Mouse (Mus musculus) lung, embryonic 16.5 days (tissue): Measurements from ENCODE around the gene Rgl3. TPM values are rescaled to one million over a fixed set of nuclear protein-coding genes. Genes with fewer than 3 reads are reported as not detected.

Experiments
- ATAC-seq: fragments of 200-750 bp; cut with Nextera tagmentation; 2 replicates; pipeline ENCODE4 v1.8.0; 2017; ENCODE audit warnings: low read depth, mild to moderate bottlenecking, moderate library complexity
- H3K27ac ChIP-seq: fragments of 300-500 bp; sonication (generic); 2 replicates; pipeline ENCODE4 v1.5.1; 2014; ENCODE audit warnings: mild to moderate bottlenecking, control low read depth, low read length
- H3K27me3 ChIP-seq: fragments of 300-500 bp; sonication (generic); 2 replicates; pipeline ENCODE4 v1.6.1; 2014; ENCODE audit warnings: low read depth, low read length, mixed read lengths; ENCODE audit not compliant: control insufficient read depth, insufficient read depth
- H3K36me3 ChIP-seq: fragments of 300-500 bp; sonication (generic); 2 replicates; pipeline ENCODE4 v1.6.1; 2014; ENCODE audit warnings: low read length; ENCODE audit not compliant: control insufficient read depth, insufficient read depth
- H3K4me1 ChIP-seq: fragments of 300-500 bp; sonication (generic); replicated peaks from 2 replicates; pipeline ENCODE4 v1.6.1; 2014; ENCODE audit warnings: low read length, mixed read lengths; ENCODE audit not compliant: control insufficient read depth, insufficient read depth
- H3K4me2 ChIP-seq: fragments of 300-500 bp; sonication (generic); 2 replicates; pipeline ENCODE4 v1.6.1; 2014; ENCODE audit warnings: low read depth, low read length, control low read depth
- H3K4me3 ChIP-seq: fragments of 300-500 bp; sonication (generic); 2 replicates; pipeline ENCODE4 v1.5.1; 2014; ENCODE audit warnings: mild to moderate bottlenecking, low read length, control low read depth
- H3K9ac ChIP-seq: fragments of 300-500 bp; sonication (generic); 2 replicates; pipeline ENCODE4 v1.6.1; 2014; ENCODE audit warnings: low read length, control low read depth
- H3K9me3 ChIP-seq: fragments of 300-500 bp; sonication (generic); 2 replicates; pipeline ENCODE4 v1.6.1; 2016; ENCODE audit warnings: low read length; ENCODE audit not compliant: control insufficient read depth
- WGBS: fragments of 180-500 bp; shearing (Covaris S2); extraction: QIAGEN DNeasy Blood & Tissue Kit; methylation state at CpG from one replicate; pipeline ENCODE4 v1.1.7; 2014; 5-methylcytosine and 5-hydroxymethylcytosine counted together
- polyA plus RNA-seq: library from polyadenylated mRNA; unstranded; fragments of >200 nt; fragmentation: Nextera tagmentation; extraction: Ambion mirVana; gene quantifications from 2 replicates; pipeline ENCODE4 v1.2.1, GENCODE M21; 2015

Gene Rgl3
- polyA plus RNA-seq, 1 experiment from 2014 or later = 8.8 TPM

GRCm38 (mm10) chr9:21932445-21933137 lies 56.7 kb downstream of the Rgl3 start:
- Histone ChIP-seq H3K4me1 (peaks cover 3% of the 10 kb centered on the region), H3K27ac (no peak overlapping the region), H3K36me3 (no peaks in the 10 kb centered on the region), H3K4me2 (no peak overlapping the region), H3K4me3 (no peak overlapping the region), H3K27me3 (no peaks in the 10 kb centered on the region), H3K9me3 (no peaks in the 10 kb centered on the region), H3K9ac (no peak overlapping the region)
- ATAC-seq = no peak
- WGBS = 53% methylated on average over 12 of the region's 12 CpGs

- H3K27ac ChIP-seq = no peak overlapping the region
- 43% methylated on average over 2 of the region's 2 CpGs for WGBS
These were observed 57.2 kb downstream of the Rgl3 start for GRCm38 (mm10) chr9:21932006-21932405.

GRCm38 (mm10) chr9:21929208-21929607 lies 60.0 kb downstream of the Rgl3 start:
- H3K27ac ChIP-seq = no peak overlapping the region
- WGBS = 71% methylated on average over 3 of the region's 3 CpGs
- H3K4me1 ChIP-seq = peaks cover 15% of the 10 kb centered on the region

More at GRCm38 (mm10) chr9:21932006-21932405, 57.2 kb downstream of the Rgl3 start:
- no peak for ATAC-seq
- Histone ChIP-seq H3K9ac (no peak overlapping the region), H3K4me3 (no peak overlapping the region), H3K4me1 (peaks cover 2% of the 10 kb centered on the region), H3K27me3 (no peaks in the 10 kb centered on the region), H3K4me2 (no peak overlapping the region), H3K36me3 (no peaks in the 10 kb centered on the region), H3K9me3 (no peaks in the 10 kb centered on the region)

GRCm38 (mm10) chr9:21927208-21927753 lies 62.0 kb downstream of the Rgl3 start, which contains the start of the genes Ccdc159 and Tmem205:
TSS of gene Ccdc159 (plus strand) at chr9:21927471.
TSS of gene Tmem205 (minus strand) at chr9:21927556.
- H3K4me3 ChIP-seq = peak within 1 kb of the TSS; percentile 69
- under 1% methylated on average over 28 of the region's 28 CpGs for WGBS
- H3K27me3 ChIP-seq = no peaks in the 10 kb centered on the region
- no peaks in the 10 kb centered on the region for H3K9me3 ChIP-seq
- H3K4me2 ChIP-seq = peak within 1 kb of the TSS; percentile 85
- ATAC-seq = peak; percentile 95
- H3K36me3 ChIP-seq = no peaks in the 10 kb centered on the region
- H3K27ac ChIP-seq = peak within 1 kb of the TSS; percentile 71
- peaks cover 21% of the 10 kb centered on the region for H3K4me1 ChIP-seq
- peak within 1 kb of the TSS; percentile 78 for H3K9ac ChIP-seq

More at GRCm38 (mm10) chr9:21929208-21929607, 60.0 kb downstream of the Rgl3 start:
- no peak for ATAC-seq
- Histone ChIP-seq H3K9me3 (no peaks in the 10 kb centered on the region), H3K9ac (no peak overlapping the region), H3K4me2 (no peak overlapping the region), H3K4me3 (no peak overlapping the region), H3K27me3 (no peaks in the 10 kb centered on the region), H3K36me3 (no peaks in the 10 kb centered on the region)

GRCm38 (mm10) chr9:21926784-21927183 lies 62.5 kb downstream of the Rgl3 start:
- Histone ChIP-seq H3K9ac (peak overlapping the region; percentile 78), H3K9me3 (no peaks in the 10 kb centered on the region), H3K4me2 (peak overlapping the region; percentile 85), H3K36me3 (no peaks in the 10 kb centered on the region), H3K4me1 (peaks cover 21% of the 10 kb centered on the region), H3K27ac (peak overlapping the region; percentile 71), H3K27me3 (no peaks in the 10 kb centered on the region), H3K4me3 (peak overlapping the region; percentile 69)
- no peak for ATAC-seq
- WGBS = 2% methylated on average over 6 of the region's 6 CpGs

- peak overlapping the region; percentile 85 for H3K4me2 ChIP-seq
- H3K9ac ChIP-seq = peak overlapping the region; percentile 78
These were observed 63.1 kb downstream of the Rgl3 start for GRCm38 (mm10) chr9:21926155-21926554.

GRCm38 (mm10) chr9:21925506-21925905 lies 63.7 kb downstream of the Rgl3 start:
- H3K4me3 ChIP-seq = no peak overlapping the region
- H3K9ac ChIP-seq = no peak overlapping the region
- no peak for ATAC-seq
- H3K4me1 ChIP-seq = peaks cover 21% of the 10 kb centered on the region
- H3K9me3 ChIP-seq = no peaks in the 10 kb centered on the region
- no peak overlapping the region for H3K4me2 ChIP-seq
- 94% methylated on average over 1 of the region's 1 CpGs for WGBS
- no peaks in the 10 kb centered on the region for H3K27me3 ChIP-seq
- no peaks in the 10 kb centered on the region for H3K36me3 ChIP-seq
- no peak overlapping the region for H3K27ac ChIP-seq

More at GRCm38 (mm10) chr9:21926155-21926554, 63.1 kb downstream of the Rgl3 start:
- Histone ChIP-seq H3K9me3 (no peaks in the 10 kb centered on the region), H3K27ac (no peak overlapping the region; the same call in 1 of the 2 replicates), H3K4me3 (peak overlapping the region; percentile 69), H3K36me3 (no peaks in the 10 kb centered on the region), H3K27me3 (no peaks in the 10 kb centered on the region), H3K4me1 (peaks cover 21% of the 10 kb centered on the region)
- 71% methylated on average over 6 of the region's 6 CpGs for WGBS
- no peak for ATAC-seq

GRCm38 (mm10) chr9:21925034-21925433 lies 64.2 kb downstream of the Rgl3 start:
- no peaks in the 10 kb centered on the region for H3K9me3 ChIP-seq
- no peaks in the 10 kb centered on the region for H3K36me3 ChIP-seq
- no peak overlapping the region for H3K27ac ChIP-seq

GRCm38 (mm10) chr9:21924099-21924493 lies 65.2 kb downstream of the Rgl3 start:
- Histone ChIP-seq H3K4me2 (no peak overlapping the region), H3K27ac (peak overlapping the region; percentile 84)
- 24% methylated on average over 6 of the region's 6 CpGs for WGBS

More at GRCm38 (mm10) chr9:21925034-21925433, 64.2 kb downstream of the Rgl3 start:
- Histone ChIP-seq H3K4me3 (no peak overlapping the region), H3K4me2 (no peak overlapping the region), H3K27me3 (no peaks in the 10 kb centered on the region), H3K9ac (no peak overlapping the region), H3K4me1 (peaks cover 21% of the 10 kb centered on the region)
- no peak for ATAC-seq
- WGBS = 86% methylated on average over 3 of the region's 3 CpGs

More at GRCm38 (mm10) chr9:21924099-21924493, 65.2 kb downstream of the Rgl3 start:
- no peaks in the 10 kb centered on the region for H3K27me3 ChIP-seq
- H3K4me3 ChIP-seq = no peak overlapping the region
- H3K9me3 ChIP-seq = no peaks in the 10 kb centered on the region
- peaks cover 21% of the 10 kb centered on the region for H3K4me1 ChIP-seq
- ATAC-seq = peak; percentile 90
- H3K36me3 ChIP-seq = no peaks in the 10 kb centered on the region
- no peak overlapping the region for H3K9ac ChIP-seq
